Mouse (Mus musculus): ENCODE results near the gene Bcl11b.

DNA sequence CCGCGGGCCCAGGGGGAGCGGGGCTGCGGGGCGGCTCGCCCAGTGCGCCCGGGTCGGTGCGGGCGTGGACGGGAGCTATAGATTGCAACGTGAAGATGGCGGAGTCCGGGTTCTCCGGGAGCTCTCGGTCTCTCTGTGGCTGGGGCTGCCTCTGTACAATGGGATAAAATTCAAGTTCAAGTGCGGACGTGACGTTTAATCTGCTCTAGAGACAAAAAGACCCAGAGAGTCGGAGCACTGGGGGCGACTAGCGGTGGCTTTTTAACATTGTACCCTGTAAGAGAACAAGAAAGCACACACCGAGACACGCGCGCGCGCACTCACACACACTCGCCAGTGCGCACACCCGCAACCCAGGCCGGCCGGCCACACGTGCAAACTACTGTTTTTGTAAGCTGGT is 526 bp upstream of the Bcl11b start:
- no peak for TF ChIP-seq USF1 (IDR thresholded peaks at IDR 0.05; ENCODE audit: low read depth)
- TF ChIP-seq POLR2A (IDR thresholded peaks at IDR 0.05; ENCODE audit: insufficient read length, low read depth): no peak
- TF ChIP-seq MYOD1 (IDR thresholded peaks at IDR 0.05; ENCODE audit: control insufficient read depth in 1 of 3, insufficient read length in 2 of 3, low read depth in 2 of 3): no peak
- TF ChIP-seq TCF3 (IDR thresholded peaks at IDR 0.05; ENCODE audit: insufficient read length, low read depth): no peak
- TF ChIP-seq MAX (IDR thresholded peaks at IDR 0.05; ENCODE audit: low read depth): no peak
- TF ChIP-seq SRF (IDR thresholded peaks at IDR 0.05; ENCODE audit: control insufficient read depth, insufficient read length, low read depth): no peak
- no peak for TF ChIP-seq POLR2AphosphoS2 (IDR thresholded peaks at IDR 0.05; ENCODE audit: insufficient read length, low read depth)
- no peak for TF ChIP-seq TCF12 (IDR thresholded peaks at IDR 0.05; ENCODE audit: insufficient read depth, poor library complexity, severe bottlenecking)

Measured in myocyte (in vitro differentiated cells).